Mouse (Mus musculus): ENCODE measurements around the gene Sec11a.

- TF ChIP-seq POLR2A (IDR thresholded peaks at IDR 0.05; ENCODE audit: borderline replicate concordance, extremely low read depth, insufficient read depth, insufficient read length, poor library complexity, severe bottlenecking) (no peak), CTCF (IDR thresholded peaks at IDR 0.05; ENCODE audit: borderline replicate concordance, extremely low read depth, insufficient read depth, insufficient read length) (no peak)
Observed at GRCm38 (mm10) chr7:80994663-80995005, 47.1 kb upstream of the Sec11a start.

All from brain, embryonic 14.5 days (tissue).